Mouse (Mus musculus): ENCODE measurements around the gene Ntrk3.

The Ntrk3 gene

DNA sequence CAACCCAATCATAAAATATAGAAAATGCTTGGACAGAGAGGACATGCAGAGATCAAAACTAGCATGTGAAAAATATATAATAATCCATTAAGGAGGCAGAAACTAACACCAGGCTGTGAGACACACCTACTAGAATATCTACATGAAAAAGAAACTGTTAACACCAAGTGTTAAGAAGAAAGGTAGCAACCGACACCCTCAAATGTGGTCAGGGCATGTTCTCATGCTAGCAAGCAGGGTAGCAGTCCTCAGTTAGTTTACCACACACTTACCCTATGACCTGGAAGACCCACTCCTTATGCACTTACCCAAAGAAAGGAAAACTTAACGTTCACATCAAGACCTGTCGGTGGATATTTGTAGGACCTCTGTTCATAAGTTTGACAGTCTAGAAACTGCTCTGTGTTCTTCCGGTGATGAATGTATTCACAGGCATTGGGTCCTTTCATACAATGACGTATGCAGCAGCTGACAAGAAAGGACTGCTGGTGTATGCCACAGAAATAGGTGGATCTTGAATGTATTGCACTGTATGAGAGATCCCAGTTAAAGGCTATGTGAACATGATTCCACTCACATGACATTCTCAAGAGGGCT, at the start of gene Ntrk3:
Gene Ntrk3, minus strand, starts transcription at position 399 of the 597 bp plus-strand sequence.
- no peak for DNase-seq (ENCODE audit: inconsistent age in 2 of 2, low spot score in 1 of 2)

DNA sequence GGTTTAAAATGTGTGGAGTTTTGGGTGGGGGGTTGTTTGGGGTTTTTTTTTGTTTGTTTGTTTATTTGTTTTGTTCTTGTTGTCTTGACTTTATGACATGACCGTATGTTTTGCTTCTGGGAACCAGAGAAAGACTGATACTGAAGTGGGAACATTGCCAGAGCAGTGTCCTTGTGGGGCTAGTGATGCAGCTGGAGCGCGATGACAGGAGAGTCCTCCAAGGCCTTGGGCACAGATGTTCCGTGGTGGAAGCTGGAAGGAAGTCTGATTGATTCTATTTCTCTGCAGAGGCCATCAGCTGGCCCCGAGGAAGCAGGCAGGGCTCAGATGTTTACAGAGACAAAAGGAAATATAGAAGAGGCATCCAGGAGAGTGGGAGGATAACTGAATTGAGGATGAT, 48.1 kb upstream of the Ntrk3 start:
- DNase-seq (ENCODE audit: inconsistent age in 2 of 2, low spot score in 1 of 2) = peak; percentile 87 to 93

DNA sequence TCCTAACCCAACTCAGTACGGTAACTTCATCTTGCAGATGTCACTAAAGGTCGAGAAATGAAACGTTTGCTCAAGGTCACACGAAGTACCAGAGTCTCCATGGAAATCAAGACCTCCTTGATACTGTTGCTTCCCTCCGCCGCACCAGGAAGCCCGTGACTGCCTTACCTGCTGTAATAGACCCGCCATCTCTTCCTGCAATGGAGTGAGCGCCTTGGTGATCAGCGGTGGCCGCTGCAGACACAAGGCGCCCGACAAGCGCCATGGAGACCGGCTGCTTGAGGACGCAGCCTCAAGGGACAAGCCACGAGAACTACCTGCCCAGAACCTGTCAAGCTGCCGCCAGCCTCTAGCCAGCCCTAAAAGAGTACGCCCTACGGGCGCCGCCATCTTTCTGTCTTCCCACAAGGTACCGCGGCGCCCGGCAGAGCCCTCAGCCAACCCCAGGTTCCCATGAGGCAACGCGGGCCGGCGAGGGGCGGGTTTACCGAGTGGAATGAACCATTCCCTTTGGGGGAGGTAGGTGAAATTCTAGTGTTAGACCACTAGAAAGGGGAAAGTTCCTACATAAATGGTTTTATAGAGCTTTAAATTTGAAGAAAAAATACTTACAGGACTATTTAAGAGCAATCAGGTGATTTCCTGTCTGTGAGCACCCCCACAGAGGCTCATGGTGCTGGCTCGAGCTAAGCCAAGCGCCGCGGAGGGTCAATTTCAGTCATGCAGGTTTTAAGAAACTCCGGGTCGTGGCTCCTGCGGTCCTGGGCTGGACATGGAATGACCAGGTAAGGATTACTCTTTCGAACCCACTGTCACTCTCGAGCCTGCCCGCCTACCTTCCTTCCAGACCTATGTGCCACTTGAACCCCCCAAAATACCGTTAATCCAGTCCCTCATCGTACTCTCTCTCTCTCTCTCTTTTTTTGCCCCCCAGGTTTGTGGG, 45.1 kb upstream of the Ntrk3 start, which contains the start of the genes Mrps11 and Mrpl46:
Gene Mrps11, plus strand, starts transcription at position 481 of the 943 bp plus-strand sequence.
Gene Mrpl46, minus strand, starts transcription at position 893 of the 943 bp plus-strand sequence.
- peak; percentile 90 to 96 for DNase-seq (ENCODE audit: inconsistent age in 2 of 2, low spot score in 1 of 2)

DNA sequence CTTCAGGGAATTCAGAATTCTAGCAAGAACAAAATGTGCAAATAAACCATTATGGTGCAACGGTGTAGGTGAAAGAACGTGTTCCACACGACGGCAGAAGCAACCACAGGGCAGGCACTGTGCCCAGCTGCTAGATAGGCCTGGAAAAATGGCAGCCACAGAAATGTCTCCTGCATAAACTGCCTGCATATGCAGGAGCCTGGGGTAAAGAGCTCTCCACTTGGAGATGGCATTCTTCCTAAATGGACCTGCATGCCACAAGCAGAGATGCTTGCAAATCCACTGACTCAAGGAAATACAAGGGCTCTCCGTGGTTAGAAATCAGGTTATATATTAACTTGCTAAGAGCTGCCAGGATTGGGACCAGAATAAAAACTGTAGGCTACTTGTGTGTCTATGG, 40.9 kb upstream of the Ntrk3 start:
- no peak for DNase-seq (ENCODE audit: inconsistent age in 2 of 2, low spot score in 1 of 2)

DNA sequence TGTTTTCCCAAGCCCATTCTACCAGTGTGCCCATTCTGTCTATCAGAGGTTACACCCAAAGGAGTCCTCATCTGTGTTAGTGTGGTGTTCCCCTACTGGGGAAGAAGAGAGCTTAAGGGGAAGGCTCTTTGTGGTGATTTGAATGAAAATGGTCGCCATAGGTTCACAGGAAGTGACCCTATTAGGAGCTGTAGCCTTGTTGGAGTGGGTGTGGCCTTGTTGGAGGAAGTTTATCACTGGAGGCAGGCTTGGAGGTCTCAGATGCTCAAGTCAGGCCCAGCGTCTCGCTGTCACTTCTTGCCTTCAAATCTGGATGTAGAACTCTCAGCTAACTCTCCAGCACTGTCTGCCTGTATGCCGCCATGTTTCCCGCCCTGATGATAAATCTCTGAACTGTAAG, 33.1 kb upstream of the Ntrk3 start:
- DNase-seq (ENCODE audit: inconsistent age in 2 of 2, low spot score in 1 of 2) = no peak

DNA sequence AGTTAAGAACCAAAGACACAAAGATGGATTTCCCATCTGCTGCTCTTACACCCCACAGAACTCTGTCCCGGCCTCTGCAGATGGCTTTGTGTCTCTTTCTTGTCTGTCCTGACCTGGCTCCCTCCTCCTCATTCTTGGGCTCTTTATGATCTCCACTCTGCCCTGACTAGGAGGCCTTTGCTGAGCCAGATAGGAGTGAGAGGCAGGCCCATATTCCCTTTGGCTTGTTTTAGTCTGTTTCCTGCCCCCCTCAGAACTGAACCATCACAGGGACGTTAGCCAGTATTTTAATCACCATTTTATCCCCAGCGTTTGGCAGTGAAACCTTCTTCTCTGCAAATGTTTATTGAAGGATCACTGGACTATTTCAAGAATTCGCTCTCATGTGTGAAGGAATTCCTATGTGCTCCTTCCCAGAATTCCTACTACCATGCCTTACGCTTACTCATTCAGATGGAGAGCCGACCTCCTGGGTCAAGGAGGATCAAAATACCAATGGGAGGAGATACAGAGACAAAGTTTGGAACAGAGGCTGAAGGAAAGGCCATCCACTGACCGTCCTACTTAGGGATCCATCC, 31.4 kb upstream of the Ntrk3 start:
- DNase-seq (ENCODE audit: inconsistent age in 2 of 2, low spot score in 1 of 2) = no peak

DNA sequence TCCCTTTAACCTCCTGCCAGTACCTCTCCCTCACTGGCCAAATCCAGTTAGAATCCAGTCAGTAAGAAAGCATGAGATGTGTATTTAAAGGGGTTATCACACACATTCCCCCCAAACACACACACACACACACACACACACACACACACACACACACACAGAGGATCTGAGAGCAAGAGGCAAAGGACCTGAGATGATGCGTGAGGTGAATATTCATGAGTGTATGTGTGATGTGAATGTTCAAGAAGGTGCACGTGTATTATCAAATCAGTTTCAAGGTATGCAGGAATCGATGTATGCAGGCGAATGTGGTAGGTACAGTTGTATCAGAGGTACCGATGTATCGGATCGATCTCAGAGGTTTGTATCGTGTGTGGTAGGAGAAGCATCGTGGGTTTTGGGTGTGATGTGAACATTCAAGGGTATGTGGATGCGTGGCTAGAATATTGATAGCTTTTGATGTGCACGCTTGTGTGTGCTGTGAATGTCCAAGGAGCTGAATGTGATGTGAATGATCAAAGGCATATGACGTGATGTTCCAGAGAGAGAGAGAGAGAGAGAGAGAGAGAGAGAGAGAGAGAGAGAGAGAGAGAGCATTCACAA, 30.2 kb upstream of the Ntrk3 start:
- no peak for DNase-seq (ENCODE audit: inconsistent age in 2 of 2, low spot score in 1 of 2)

DNA sequence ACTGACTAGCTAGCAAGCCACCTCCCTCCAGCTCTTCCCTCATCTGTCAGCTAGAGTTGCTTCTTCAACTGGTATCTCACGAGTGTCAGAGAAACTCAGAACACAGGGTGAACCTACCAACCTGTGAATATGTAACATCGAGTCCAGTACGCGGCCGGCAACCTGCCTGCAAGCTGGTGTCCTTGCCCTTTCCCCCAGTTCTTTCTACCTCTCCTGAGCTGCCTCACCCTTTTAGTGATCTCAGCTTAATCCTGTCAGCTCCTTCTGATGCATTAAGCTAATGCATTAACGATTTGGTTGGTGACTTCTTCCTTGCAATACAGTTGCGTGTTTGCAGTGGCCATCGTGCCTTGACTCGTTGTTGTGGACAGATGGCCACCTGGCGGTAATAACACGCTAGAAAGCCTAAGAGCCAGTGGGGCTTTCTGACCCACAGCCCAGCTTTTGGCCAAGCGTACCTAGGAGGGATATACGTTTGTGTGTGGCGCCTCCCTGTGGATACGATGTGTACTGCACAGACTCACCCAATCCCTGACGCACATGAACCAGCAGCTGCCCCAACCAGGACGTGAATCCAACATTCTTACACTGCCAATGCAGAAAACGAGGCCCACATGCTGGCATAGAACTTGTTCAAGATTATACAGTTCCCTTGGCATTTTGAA, 28.3 kb upstream of the Ntrk3 start:
- DNase-seq (ENCODE audit: inconsistent age in 2 of 2, low spot score in 1 of 2) = peak; percentile 81 to 96

DNA sequence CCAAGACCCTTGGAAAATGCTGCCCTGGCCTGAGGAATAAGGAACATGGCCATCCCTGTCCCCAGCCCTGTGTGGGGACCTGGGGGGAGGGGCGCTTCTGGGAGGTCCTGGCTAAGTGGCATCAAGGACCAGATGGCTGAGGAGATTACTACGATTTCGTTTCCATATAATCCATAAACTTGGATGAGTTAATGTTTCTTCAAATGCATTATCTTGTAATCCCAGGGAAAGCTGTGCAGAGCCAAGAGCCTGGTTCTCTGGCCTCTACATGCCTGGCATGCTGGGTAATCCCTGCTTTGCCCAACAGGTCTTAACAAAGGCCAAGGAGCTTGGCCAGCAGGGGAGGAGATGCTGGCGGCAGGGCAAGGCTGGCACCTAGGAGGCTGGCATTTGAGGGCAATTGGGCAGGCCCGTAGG, 27.4 kb upstream of the Ntrk3 start:
- DNase-seq (ENCODE audit: inconsistent age in 2 of 2, low spot score in 1 of 2) = peak in 1 of 2 experiments; percentile 56

DNA sequence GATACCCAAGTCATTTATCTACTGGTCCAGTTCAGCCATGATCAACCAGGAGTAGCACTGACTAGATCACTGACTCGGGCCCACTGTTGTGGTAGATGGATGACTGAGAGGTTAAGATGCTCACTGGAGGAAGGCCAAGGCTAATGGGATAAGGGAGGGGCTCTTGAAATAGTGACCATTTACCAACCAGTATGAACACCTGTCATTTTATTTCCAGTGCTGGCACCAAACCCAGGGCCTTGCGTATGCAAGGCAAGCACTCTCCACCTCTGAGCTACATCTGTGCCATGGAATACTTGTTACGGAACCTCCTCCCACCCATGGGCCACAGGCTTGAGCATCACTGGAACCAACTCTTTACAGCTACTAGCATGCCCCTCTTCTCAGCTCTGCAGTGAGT, 26.0 kb upstream of the Ntrk3 start:
- no peak for DNase-seq (ENCODE audit: inconsistent age in 2 of 2, low spot score in 1 of 2)

DNA sequence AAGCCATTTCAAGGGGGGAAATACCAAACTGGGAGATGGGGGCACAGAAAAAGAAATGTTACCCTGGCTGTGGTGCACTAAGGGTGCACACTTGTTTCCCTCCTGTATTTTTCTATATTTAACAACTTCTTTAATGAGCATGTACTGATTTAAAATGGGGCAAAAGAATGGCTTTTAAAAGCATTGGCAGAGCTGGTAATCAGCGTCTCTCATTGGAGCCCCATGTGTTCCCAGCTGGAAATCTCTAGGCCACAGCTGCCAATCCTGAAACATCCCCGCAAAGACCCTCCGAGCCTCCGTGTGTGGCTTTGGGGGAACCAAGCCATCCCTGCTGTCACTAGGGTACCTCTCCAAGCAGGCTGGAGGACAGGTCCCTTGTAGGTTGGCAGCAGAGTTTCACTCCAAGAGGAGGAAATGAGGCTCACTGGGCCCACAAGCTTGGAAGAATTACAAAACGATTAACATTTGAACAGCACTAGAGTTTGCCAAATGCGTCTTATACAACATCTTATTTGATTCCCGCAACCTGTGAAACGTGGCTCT, 16.7 kb upstream of the Ntrk3 start:
- DNase-seq (ENCODE audit: inconsistent age in 2 of 2, low spot score in 1 of 2) = no peak

DNA sequence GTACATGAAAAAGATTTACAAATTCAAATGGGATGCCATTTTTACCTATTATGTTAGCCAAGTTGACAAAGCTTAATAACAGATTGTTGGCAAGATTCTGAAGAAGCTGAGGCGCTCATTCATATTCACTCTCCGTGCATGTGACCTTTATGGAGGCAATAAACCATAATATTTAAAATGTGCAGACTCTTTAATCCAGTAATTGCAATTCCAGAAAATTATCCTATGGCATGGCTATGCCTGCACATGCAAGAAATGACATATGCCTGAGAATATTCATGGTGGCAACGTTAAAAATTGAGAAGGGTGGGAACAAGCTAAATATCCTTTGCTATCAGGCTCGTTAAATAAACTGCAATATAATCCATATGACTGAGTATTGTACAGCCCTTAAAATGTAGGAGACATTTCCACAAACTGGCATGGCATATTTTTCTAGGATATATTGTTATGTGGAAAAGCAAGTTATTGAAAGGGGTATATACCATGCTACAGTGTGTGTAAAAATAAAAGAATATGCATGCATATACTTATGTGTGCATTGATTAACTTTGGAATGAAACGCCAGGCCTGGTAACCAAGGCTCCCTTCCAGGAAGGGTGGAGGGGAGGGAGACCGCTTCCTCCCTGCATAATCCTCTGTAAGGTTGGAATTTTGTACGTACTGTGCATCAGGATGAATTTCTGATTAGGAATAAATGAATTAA, 16.1 kb upstream of the Ntrk3 start:
- DNase-seq (ENCODE audit: inconsistent age in 2 of 2, low spot score in 1 of 2) = no peak

DNA sequence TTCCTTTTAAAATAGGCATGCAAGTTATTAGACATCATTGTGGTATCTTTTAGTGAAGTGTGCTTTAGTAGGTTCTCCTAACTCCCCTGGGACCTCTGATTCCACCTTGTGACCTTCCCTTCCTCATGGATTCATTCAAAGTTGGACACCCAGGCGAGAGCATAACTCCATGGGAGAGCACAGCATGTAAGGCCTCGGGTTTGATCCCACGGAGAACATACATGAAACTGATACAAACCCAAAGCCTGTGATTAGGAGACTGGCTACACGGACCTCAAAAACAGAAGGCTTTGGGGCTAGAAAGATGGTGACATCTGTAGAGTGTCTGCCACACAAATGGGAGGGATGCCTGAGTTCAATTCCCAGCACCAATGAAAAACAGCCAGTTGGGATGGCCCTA, 15.1 kb upstream of the Ntrk3 start:
- no peak for DNase-seq (ENCODE audit: inconsistent age in 2 of 2, low spot score in 1 of 2)

DNA sequence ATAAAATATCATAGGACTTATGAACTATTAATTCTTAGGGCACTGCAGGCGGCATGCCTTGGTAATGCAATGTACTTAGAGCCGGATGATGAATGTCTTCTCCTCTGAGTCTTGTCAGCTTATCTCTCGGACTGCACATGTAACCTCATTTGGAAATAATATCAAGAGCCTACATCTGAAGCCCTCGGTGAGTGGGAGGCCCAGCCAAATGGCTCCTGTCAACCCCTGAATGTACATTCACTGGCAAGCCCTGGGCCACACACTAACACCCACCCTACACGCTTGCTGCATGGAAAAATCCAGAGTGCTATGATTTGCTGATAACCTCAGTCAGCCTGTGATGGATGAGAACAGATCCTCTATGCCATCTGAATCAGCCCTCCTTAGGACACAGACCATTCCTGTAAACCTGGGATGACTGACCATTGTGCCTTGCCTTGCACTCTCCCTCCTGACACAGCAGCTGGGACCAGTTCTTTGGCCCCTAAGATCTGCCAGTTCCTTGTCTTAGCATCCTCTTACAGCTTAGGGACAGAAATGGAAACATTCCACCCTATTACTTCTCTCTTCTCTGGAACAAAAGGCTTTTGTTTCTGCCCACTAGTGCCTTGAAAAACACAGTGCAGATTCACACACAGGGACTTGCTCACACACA, 6.0 kb upstream of the Ntrk3 start:
- DNase-seq (ENCODE audit: inconsistent age in 2 of 2, low spot score in 1 of 2) = peak; percentile 9 to 43

DNA sequence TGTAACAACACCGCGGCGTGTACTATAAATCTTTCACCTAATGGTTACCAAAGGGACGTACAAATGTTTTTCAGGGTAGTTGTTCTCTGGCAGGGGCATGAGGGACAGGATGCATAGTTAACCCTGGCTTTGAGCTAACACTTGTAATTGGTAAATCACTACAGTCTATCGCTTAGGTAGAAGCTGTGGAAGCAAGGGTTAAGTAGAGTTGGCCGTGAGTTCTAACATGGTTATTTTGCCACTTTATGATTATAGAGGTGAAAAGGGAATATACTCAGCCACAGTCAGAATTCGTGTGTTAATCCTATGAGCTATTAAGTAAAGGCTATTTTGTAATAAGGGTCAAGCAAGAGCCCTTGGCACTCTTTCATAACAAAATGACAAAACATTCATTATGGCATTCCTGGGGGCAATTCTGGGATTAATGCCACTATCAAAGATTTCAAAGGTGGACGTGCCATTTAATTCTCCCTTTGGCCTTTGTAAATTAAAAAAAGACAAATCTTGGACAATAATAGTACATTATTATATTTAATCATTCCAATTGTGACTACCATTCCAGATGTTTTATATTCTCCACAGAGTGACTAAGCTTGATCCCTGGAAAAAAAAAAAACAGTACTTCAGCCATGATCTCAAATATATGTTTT, 1.7 kb upstream of the Ntrk3 start:
- DNase-seq (ENCODE audit: inconsistent age in 2 of 2, low spot score in 1 of 2) = peak in 1 of 2 experiments; percentile 62

DNA sequence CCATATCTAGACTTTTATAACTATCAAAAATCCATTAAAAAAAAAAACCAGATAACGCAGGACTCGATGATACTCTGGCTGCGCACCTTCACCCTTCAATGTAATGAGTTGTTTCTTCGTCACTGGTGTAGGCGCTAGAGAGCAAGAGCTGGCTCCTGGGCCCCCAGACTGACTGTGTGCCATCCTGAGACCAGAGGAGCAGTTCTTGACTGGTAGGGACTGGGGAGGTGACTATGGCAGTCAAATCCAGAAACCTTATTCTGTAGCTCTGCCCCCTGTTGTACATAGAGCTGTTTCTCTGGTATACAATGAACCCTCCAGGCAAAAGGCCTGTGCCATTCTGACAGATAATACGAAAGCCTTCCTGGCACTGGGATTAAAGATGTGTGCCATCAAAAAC, 616 bp downstream of the Ntrk3 start:
- DNase-seq (ENCODE audit: inconsistent age in 2 of 2, low spot score in 1 of 2) = no peak

DNA sequence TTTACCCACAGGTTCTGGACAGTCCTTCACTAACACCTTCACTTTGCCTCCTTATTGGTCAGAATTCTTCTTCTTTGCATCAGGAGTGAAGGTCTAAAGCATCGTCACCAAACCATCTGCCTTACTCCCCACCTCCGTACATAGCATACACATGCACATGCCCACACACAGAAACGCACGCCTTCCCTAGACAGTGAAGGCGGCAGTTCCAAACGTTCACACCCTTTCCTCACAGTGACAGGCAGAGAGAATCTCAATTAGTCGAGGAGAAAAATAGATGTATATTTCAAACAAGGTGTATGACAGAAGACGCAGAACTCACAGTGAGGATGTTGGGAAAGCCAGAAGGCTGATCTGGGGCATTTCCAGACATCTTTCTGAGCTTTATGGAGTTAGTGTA, 6.4 kb downstream of the Ntrk3 start:
- no peak for DNase-seq (ENCODE audit: inconsistent age in 2 of 2, low spot score in 1 of 2)

DNA sequence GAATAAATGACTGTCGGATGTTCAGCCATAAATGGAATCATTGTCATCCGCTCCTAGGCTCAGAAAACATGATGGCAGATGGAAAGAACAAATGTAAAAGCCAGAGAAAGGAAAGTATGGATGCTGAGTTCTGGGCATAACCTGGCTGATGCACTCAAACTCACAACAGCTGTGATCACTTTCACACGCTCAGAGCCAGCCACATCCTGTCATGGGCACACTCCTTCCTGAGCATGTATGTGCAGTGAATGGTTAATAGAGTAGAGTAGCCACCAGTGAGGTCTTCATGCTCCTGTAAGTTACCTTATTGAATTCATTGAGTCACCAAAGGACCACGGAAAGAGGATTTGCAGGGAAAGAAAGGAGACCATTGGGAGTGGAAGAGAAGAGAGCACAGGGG, 13.2 kb downstream of the Ntrk3 start:
- DNase-seq (ENCODE audit: inconsistent age in 2 of 2, low spot score in 1 of 2) = no peak

DNA sequence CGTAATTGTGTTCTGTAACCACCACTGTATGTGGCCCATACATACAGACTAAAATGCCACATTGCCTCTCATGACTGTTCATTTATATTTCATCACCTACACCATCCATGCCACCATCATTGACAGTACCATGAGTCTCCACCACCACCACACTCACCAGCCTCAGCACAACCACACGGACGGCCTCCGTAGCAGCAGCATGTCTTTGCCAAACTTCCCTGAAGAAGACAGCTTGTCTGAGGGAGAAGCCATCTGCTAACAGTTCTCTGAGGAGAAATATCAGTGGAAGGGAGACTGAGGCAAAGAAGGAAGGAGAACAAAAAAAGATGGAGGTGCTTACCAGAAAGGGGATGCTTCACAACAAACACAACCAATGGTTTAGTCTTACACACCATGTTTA, 15.8 kb downstream of the Ntrk3 start:
- DNase-seq (ENCODE audit: inconsistent age in 2 of 2, low spot score in 1 of 2) = no peak

Data from adrenal gland, adult (tissue).